Mouse (Mus musculus): ENCODE data around the gene Gm44511. TPM values are rescaled to one million over a fixed set of nuclear protein-coding genes. Genes with fewer than 3 reads are reported as not detected.
A peak's percentile ranks its signal among the peaks of the same experiment; 100 is the strongest.

The Gm44511 gene
- total RNA-seq, 2 experiments from 2014 or later = not detected

GRCm38 (mm10) chr6:128839266-128839771 is 13.2 kb upstream of the Gm44511 start:
- Histone ChIP-seq H3K27ac (peak overlapping the region; percentile 98), H3K4me3 (peak overlapping the region; percentile 99)
- peak; percentile 87 for DNase-seq
- TF ChIP-seq CTCF (IDR thresholded peaks at IDR 0.05) = peak; percentile 94
- intact Hi-C loops (cut with DNase I) = loop anchor here (1.0 to 2.0 kb wide), 3 partner anchors 37 to 105 kb away; no protein-coding TSS in a partner anchor

DNA sequence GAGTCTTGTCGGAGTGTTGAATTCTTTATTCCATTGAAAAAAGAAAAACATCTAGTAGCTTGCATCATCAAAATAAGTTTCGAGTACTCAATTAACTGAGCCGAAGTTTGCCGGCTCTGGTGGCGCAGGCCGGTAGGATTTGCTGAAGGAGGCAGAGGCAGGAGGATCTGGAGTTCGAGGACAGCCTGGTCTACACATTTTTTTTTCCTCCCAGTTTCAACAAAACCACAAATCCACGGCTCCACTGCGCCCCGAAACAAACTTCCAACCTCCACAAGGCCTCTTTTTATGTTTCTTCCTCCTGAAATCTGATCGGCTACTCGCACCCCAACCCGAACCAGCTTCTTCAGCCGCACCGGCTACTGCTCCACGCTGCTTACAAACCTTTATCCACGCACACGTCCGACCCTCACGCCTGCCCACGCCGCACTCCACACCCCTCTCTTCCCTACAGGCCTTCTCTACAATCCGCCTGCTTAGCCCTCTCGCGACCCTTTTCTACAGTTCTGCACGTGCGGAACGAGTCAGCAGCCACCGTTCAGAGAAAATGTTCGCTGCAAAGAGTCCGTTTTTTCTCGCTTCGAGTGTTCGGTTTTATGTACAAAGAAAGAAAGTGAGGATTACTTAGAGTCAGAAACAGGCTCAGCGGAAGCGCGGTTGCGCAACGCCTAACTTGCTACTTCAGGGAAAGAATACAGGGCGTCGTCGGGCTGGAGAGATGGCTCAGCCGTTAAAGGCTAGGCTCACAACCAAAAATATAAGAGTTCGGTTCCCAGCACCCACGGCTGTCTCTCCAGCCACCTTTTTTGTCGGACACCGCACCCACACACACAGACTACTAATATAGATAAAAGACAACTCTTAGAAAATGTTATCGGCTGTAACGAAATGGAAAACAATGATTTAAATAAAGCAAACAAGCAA is 12.5 kb upstream of the Gm44511 start:
- Histone ChIP-seq H3K27ac (peak overlapping the region; percentile 98), H3K4me3 (peak overlapping the region; percentile 99)
- TF ChIP-seq CTCF (IDR thresholded peaks at IDR 0.05) = no peak
- intact Hi-C loops (cut with DNase I) = loop anchor here (1.0 to 2.0 kb wide), 4 partner anchors 36 to 106 kb away; no protein-coding TSS in a partner anchor
- peak; percentile 86 for DNase-seq

- H3K4me3 ChIP-seq = peak overlapping the region; percentile 99
- no peak for DNase-seq
- no peak for TF ChIP-seq CTCF (IDR thresholded peaks at IDR 0.05)
- H3K27ac ChIP-seq = peak overlapping the region; percentile 98
- intact Hi-C loops (cut with DNase I) = loop anchor here (1.0 to 2.0 kb wide), 3 partner anchors 35 to 107 kb away; no protein-coding TSS in a partner anchor
Measured at GRCm38 (mm10) chr6:128837454-128838341, 11.6 kb upstream of the Gm44511 start.

GRCm38 (mm10) chr6:128836955-128837334 is 10.8 kb upstream of the Gm44511 start:
- TF ChIP-seq CTCF (IDR thresholded peaks at IDR 0.05) = no peak
- Histone ChIP-seq H3K4me3 (peak overlapping the region; percentile 99), H3K27ac (peak overlapping the region; percentile 98; the same call in 1 of the 2 replicates)
- no peak for DNase-seq
- intact Hi-C loops (cut with DNase I) = no loop called here

- intact Hi-C loops (cut with DNase I) = no loop called here
- no peak for DNase-seq
- TF ChIP-seq CTCF (IDR thresholded peaks at IDR 0.05) = no peak
Measured at GRCm38 (mm10) chr6:128836191-128836954, 10.3 kb upstream of the Gm44511 start.

DNA sequence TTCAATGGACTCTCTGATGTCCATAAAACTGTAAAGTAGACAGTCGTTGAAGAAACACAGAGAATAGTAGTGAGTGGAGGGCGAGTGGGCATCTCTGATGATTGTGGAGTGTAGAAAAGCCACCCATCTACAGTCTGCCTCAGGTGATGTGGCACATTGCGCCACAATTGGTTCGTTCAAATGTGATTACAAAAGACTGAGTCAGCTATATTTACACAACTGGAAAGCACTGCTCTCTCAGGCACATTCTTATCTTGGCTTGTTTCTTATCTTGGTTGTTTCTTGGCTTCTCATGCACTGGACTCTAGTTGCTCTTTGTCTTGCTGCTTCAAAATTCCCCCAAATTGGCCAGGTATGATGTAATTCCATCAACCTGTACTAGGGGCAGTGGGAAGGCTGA is 9.5 kb upstream of the Gm44511 start:
- no peak overlapping the region for H3K4me3 ChIP-seq
- intact Hi-C loops (cut with DNase I) = no loop called here
- no peak overlapping the region for H3K27ac ChIP-seq
- TF ChIP-seq CTCF (IDR thresholded peaks at IDR 0.05) = no peak
- DNase-seq = no peak

More at GRCm38 (mm10) chr6:128836191-128836954, 10.3 kb upstream of the Gm44511 start:
- H3K4me3 ChIP-seq = no peak overlapping the region
- no peak overlapping the region for H3K27ac ChIP-seq

DNA sequence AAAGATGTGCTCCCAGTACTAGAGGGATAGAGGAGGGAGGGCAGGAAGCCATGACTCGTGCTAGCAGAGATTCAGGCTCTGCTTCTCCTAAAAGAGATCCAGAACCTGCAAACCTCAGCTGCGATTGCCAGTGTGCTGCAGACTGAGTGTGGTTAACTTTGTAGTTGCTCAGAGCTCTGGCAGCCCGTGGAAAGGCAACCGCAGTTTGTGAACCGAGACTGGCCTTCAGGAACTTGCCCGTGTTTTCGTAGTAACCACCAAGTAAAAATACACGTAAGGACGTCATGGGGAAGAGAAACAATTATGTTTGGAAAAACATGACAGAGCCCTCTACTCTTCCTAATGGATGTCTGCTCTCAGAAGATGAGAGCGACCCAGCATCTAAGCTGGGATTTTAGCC is 6.9 kb upstream of the Gm44511 start:
- no peak for DNase-seq
- intact Hi-C loops (cut with DNase I) = no loop called here
- no peak overlapping the region for H3K27ac ChIP-seq
- TF ChIP-seq CTCF (IDR thresholded peaks at IDR 0.05) = no peak
- no peak overlapping the region for H3K4me3 ChIP-seq

GRCm38 (mm10) chr6:128829837-128830236 is 3.7 kb upstream of the Gm44511 start:
- TF ChIP-seq CTCF (IDR thresholded peaks at IDR 0.05) = no peak
- intact Hi-C loops (cut with DNase I) = no loop called here
- no peak overlapping the region for H3K4me3 ChIP-seq
- DNase-seq = no peak
- H3K27ac ChIP-seq = no peak overlapping the region

DNA sequence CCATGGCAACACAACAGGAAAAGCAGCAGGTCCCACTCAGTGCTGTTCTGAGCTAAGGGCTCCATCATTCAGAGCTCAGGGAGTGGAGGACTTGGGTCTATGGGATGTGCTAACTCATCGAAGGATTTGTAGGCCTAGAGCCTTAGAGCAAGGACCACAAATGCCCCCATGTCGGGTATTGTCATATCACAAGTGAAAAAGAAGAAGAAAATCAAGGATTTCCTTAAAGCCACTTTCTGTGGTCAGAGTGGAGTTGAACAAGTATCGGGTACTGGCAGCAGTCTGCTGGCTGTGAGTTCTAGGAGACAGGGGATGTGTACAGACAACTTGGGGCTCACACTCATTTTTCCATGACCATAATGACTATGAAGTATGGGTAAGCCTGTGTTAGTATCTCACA is 666 bp upstream of the Gm44511 start:
- no peak overlapping the region for H3K27ac ChIP-seq
- H3K4me3 ChIP-seq = no peak overlapping the region
- no peak for TF ChIP-seq CTCF (IDR thresholded peaks at IDR 0.05)
- intact Hi-C loops (cut with DNase I) = no loop called here
- DNase-seq = no peak

- no peak overlapping the region for H3K27ac ChIP-seq
- TF ChIP-seq CTCF (IDR thresholded peaks at IDR 0.05) = no peak
- intact Hi-C loops (cut with DNase I) = no loop called here
- H3K4me3 ChIP-seq = no peak overlapping the region
- DNase-seq = no peak
Measured at GRCm38 (mm10) chr6:128818083-128818802, 7.9 kb downstream of the Gm44511 start.

DNA sequence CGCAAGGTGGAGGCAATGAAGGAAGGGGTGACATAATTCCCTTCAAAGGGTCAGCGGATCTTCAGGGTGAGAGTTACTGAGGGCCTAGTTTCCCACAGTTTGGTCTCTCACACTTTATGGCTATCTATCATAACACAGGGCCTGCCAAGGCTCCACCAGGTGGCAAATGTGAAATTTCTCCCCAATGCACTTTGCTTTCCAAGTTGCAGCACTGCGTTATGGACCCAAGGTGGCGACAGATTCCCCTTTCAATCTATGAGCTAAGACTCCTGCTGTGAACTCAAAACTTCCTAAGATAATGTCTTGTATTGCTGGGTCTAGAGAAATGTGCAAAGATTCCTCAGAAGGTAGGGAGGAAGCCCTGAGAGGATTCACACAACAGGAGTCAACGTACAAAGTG is 17.6 kb downstream of the Gm44511 start:
- intact Hi-C loops (cut with DNase I) = no loop called here
- no peak for DNase-seq
- no peak overlapping the region for H3K27ac ChIP-seq
- TF ChIP-seq CTCF (IDR thresholded peaks at IDR 0.05) = peak; percentile 48
- H3K4me3 ChIP-seq = no peak overlapping the region

Data from gastrocnemius, adult 2 months (tissue).